Mouse (Mus musculus) testis, postnatal 10 days (tissue): ENCODE data around the gene Dync1li1.

ENCODE experiments used
- DNase-seq: peaks from one replicate; pipeline ENCODE4 v3.0.0; 2021; ENCODE audit warnings: low spot score

The Dync1li1 gene

GRCm38 (mm10) chr9:114729911-114730805, 41.6 kb downstream of the Dync1li1 start:
- no peak for DNase-seq

GRCm38 (mm10) chr9:114731011-114731755, 42.6 kb downstream of the Dync1li1 start, which contains the start of gene Cmtm6:
Gene Cmtm6 (plus strand): TSS chr9:114731116.
- peak; percentile 100 for DNase-seq

- no peak for DNase-seq
Measured at GRCm38 (mm10) chr9:114731871-114732682, 43.5 kb downstream of the Dync1li1 start.

- DNase-seq, result no peak
Measured at GRCm38 (mm10) chr9:114733238-114733637, 44.6 kb downstream of the Dync1li1 start.

GRCm38 (mm10) chr9:114736442-114736841, 47.9 kb downstream of the Dync1li1 start:
- DNase-seq, result no peak

DNA sequence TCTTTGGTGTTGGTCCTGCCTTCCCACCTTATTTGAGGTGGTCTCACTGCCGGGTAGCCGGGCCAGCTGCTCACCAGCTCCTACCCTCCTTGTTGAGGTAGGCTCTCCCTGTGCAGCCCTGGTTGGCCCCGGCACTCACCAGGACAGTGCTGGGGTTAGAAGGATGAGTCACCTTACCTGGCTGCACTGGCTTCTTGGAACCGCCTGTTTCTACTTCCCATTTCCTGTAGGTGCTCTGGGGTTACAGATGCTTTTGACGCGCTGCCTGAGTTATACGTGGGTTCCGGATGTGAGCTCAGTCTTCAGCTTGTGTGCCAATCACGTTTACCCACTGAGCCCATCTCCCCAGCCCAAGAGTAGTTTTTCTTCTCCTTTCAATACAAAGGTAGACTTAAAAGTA, 51.7 kb downstream of the Dync1li1 start:
- no peak for DNase-seq

GRCm38 (mm10) chr9:114742731-114743130, 54.1 kb downstream of the Dync1li1 start:
- no peak for DNase-seq

DNA sequence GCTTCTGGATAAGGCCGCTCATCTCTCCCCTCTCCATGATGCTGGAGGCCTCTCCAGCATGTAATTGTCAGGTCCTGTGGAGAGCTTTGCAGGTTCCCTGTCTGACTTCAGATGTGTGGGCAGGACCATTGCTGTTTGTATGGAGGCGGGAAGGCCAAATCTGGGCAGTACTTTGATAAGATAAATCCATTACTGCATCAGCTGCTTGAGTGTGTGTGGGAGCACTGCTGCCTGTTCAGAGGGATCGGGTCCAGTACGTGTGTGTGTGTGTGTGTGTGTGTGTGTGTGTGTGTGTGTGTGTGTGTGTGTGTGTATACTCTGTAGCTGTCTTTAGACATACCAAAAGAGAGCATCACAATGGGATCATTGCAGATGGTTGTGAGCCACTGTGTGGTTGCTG, 56.6 kb downstream of the Dync1li1 start:
- no peak for DNase-seq

- no peak for DNase-seq
Measured at GRCm38 (mm10) chr9:114745654-114746053, 57.1 kb downstream of the Dync1li1 start.

DNA sequence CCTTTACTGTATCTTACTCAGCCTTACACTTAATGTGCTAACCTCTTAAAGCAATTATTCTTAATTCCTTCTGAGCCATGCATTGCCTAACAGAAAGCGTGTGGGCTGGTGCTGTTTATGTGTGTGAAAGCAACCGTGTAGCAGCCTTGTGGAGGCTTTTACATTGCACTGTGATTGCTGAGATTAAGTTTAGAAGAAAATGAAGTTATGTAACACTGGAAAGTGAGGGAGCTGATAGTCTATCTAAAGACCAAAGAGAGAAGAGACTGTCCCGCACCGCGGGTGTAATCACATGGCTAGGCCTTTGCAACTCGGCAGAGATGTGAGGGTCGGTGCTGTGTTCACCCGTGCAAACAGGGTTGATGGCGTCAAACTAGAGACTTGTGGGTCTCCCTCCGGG, 58.4 kb downstream of the Dync1li1 start:
- DNase-seq, result no peak

GRCm38 (mm10) chr9:114747466-114747865, 58.9 kb downstream of the Dync1li1 start:
- no peak for DNase-seq

DNA sequence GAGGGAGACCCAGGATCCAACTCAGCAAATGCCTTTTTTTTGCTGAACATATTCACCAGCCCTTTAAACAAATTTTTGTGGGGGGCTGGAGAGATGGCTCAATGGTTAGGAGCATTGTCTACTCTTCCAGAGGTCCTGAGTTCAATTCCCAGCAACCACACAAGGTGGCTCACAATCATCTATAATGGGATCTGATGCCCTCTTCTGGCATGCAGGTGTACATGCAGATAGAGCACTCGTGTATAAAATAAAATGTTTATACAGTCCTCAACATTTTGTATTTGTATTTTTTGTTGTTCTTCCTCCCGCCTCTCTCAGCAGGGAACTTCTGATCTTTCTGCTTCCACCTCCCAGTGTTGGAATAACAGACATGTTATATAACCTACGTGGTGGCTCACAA, 63.0 kb downstream of the Dync1li1 start:
- DNase-seq, result no peak

- no peak for DNase-seq
Measured at GRCm38 (mm10) chr9:114752311-114752710, 63.7 kb downstream of the Dync1li1 start.

DNA sequence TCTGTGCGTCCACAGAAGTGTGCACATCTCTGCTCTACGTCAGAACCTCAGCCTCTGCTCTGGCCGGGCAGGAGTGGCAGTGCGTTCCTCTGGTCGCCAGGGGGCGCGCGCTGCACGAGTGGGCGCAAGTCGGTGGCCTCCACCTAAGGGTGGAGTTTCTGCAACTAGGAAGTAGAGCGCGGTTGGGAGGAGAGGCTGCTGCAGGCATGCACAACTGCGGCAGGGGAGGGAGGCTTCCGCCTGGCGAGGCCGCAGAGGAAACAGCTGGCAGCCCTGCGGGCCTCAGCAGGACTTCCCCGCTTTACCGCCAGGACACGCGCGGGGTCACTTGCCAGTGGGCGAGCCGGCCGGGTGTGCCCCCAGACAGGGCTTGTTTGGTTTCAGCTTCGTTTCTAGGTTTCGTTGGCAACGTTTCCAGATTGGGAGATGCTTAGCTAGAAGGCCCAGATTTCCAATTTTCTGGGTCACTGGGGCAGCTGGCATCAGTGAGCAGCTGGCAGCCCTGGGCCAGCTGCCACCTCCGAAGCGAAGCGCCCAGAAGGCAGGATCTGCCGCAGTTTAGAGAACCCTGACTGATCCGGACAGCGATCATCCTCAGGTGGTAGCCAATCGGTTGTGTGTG, 64.4 kb downstream of the Dync1li1 start:
- peak; percentile 94 for DNase-seq

GRCm38 (mm10) chr9:114758272-114758671, 69.7 kb downstream of the Dync1li1 start:
- no peak for DNase-seq

DNA sequence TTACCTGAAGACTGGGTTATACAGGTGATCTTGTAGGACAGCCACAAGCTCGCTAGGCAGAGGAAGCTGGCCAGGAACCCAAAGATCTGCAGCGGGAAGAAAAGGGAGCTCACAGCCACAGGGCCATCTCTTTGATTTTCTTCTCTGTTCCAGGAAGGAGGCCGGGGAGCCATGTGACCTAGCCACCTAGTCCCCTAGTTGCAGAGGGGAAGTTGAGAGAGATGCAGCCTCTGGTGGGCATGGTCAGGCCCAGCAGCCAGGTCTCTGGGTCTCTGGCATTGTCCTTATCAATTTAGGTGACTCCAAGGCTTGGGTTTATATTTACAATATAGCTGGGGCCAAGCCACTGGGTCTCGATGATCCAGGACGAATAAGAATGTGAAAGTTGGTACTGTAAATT, 70.2 kb downstream of the Dync1li1 start:
- no peak for DNase-seq

GRCm38 (mm10) chr9:114759886-114760285, 71.3 kb downstream of the Dync1li1 start:
- DNase-seq, result no peak

DNA sequence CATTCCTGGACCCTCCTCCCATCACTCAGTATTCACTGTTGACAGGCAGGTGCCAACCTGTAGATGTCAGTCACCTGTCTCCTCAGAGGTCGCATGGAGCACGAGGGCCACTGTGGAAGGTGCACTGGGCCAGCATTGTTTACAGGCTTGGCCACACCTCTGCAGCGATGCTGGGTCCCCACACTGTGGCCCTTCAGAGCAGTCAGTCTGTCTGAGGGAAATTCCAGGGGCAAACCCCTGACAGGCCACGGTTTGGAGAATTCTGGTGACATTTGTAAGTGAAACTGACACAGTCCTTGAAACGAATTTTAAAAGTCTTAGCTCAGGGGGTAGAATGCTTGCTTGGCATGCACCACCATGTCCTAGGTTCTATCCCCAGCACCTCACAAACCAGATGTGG, 71.8 kb downstream of the Dync1li1 start:
- DNase-seq, result no peak

GRCm38 (mm10) chr9:114761848-114762247, 73.3 kb downstream of the Dync1li1 start:
- DNase-seq, result no peak

- DNase-seq, result peak; percentile 74
Measured at GRCm38 (mm10) chr9:114763341-114763740, 74.8 kb downstream of the Dync1li1 start.

DNA sequence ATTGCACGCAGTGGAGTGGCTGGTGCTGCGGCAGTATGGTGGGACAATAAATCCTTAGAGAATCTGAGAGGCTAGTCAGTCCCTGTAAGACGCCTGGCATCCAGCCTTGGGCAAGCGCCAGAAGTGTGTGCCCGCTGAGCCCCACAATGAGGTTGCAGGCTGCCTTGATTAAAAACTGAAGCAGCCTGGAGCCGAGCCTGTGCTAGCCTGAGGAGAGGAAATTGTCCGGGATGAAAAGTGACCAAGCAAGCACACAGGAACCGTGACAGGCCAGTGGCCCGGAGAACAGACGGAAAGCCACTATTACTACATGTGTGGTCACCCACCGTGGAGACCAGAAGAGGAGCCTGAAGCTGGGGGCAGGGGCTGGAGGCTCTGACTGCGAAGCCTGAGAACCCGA, 78.4 kb downstream of the Dync1li1 start:
- peak; percentile 62 for DNase-seq

DNA sequence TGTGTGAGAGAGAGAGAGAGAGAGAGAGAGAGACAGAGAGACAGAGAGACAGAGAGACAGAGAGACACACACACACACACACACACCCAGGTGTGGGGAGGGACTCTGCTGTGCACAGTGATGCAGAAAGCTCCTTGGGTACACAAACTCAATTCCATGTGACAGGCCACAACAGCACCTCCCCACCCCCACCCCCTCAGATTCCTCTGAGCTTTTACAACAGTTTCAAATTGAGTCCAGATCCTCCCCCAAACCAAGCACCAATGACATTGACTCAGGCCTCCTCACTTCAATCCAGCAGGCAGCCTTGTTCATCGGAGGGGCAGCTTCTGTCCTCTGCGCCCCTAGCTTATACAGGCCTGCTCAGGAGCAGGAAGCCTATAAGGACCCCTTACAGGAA, 78.9 kb downstream of the Dync1li1 start:
- no peak for DNase-seq
